Mouse (Mus musculus): ENCODE results near the gene Ccdc136.

DNA sequence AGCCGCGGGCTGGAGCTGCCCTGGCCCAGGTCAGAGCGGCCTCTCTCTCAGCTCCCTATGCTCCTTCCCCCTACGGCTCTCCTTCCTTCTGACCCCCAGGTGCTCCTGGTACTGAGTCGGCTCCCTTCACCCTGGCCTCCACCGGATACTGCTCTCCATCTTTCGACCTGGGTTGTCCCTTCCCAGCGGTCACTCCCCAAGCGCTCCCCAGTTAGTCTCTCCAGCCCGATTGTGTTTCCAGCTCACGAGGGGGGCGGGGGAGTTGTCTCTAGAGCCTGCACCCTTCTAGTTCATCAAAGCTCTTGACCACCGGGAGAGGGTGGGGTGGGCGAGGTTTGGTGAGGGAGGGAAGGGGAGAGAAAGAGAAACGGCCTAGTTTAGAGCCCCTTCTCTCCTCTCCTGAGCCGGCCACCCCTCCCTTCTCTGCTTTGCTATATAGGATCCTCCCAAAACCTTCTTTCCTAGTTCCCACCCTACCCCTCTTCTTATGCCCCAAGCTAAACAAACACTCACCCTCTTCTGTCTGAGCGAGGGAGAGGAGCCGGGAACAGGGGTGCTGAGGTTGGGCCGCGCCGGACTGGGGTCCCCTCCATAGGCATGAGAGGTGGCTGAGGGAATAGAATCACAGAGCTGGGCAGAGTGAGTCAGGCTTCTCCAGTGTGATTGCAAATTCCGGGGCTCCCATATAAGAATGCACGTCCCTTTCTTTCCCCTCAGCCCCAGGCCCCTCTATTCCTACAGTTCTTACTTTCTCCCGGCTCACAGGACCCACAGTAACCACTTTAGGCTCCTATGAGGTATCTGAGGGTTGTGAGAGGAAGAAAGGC lies 818 bp downstream of the Ccdc136 start:
- TF ChIP-seq CTCF (IDR thresholded peaks at IDR 0.05; ENCODE audit: borderline replicate concordance, extremely low read depth, insufficient read depth, insufficient read length), result no peak
- no peak for TF ChIP-seq POLR2A (IDR thresholded peaks at IDR 0.05; ENCODE audit: borderline replicate concordance, extremely low read depth, insufficient read depth, insufficient read length, poor library complexity, severe bottlenecking)

Data from brain, embryonic 14.5 days (tissue).